Mouse (Mus musculus): ENCODE results near the gene Zscan21. TPM values are rescaled to one million over a fixed set of nuclear protein-coding genes. Genes with fewer than 3 reads are reported as not detected.
"Not testable (repeated sequence)": the region's sequence is repeated elsewhere in the genome, so short reads cannot be mapped to it uniquely, and the experiment has no call there.

The Zscan21 gene
- total and polyA plus RNA-seq, 3 experiments, result 2.8 to 33.7 (median 15.6) TPM

DNA sequence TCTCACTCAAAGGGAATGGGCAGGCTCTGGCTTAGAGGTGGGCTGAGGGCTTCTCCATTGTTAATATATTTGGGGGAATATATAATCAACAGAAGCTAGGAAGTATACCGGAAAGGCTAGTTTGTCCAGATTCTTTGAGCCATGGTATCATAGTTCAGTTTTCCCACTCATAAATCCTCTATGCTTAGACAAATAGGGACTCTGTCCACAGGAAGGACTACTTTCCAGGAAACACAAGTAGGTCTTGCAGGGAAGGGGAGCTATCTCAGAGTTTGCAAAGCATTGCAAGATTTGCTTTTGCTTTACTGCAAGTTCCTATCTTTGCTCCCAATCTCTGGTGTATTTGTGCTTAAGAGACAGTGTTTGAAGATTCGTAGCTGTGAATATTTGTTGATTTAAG lies 11.7 kb upstream of the Zscan21 start:
- DNase-seq (ENCODE audit: low spot score) (no peak), ATAC-seq (ENCODE audit: extremely low read depth, insufficient number of reproducible peaks, low FRiP score, poor library complexity, severe bottlenecking) (no peak)
- no peaks in the 10 kb centered on the region for H3K27me3 ChIP-seq (ENCODE audit: insufficient read depth, low read length)
- no peaks in the 10 kb centered on the region for H3K9me3 ChIP-seq (replicated peaks)
- TF ChIP-seq GATA1 (IDR thresholded peaks at IDR 0.05; ENCODE audit: borderline replicate concordance, low read length) (no peak), CTCF (IDR thresholded peaks at IDR 0.05; ENCODE audit: low read depth, low read length) (no peak), TAL1 (conservative IDR thresholded peaks at IDR 0.05; ENCODE audit: low read depth, low read length) (no peak), GATA2 (IDR thresholded peaks at IDR 0.05; ENCODE audit: borderline replicate concordance, low read depth, low read length) (no peak), POLR2AphosphoS5 (IDR thresholded peaks at IDR 0.05; ENCODE audit: insufficient replicate concordance, low read depth, low read length) (no peak)
- H3K4me3 ChIP-seq (ENCODE audit: low read depth, low read length), result no peak overlapping the region
- no peaks in the 10 kb centered on the region for H3K4me1 ChIP-seq (ENCODE audit: insufficient read depth, low read depth, low read length)
- peaks cover 61% of the 10 kb centered on the region for H3K36me3 ChIP-seq (replicated peaks)

DNA sequence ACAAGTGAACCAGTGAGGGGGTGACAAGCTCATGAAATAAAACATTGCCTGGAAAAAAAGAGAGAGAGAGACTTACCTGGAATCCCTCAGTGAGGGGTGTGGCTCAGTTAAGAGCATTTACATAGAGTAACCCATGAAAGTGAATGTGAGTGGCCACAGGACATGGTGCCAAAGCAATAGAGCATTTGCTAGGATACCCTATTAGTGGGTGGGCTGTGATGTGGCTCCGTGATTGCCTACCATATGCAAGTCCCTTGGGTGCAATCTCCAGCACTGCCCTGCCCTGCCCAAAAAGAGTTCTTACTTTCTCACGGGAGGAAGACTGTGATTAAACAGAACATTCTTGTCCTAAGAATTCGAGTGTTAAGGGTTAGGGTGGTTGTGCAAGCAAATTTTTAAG lies 9.6 kb upstream of the Zscan21 start:
- DNase-seq (ENCODE audit: low spot score), result no peak

DNA sequence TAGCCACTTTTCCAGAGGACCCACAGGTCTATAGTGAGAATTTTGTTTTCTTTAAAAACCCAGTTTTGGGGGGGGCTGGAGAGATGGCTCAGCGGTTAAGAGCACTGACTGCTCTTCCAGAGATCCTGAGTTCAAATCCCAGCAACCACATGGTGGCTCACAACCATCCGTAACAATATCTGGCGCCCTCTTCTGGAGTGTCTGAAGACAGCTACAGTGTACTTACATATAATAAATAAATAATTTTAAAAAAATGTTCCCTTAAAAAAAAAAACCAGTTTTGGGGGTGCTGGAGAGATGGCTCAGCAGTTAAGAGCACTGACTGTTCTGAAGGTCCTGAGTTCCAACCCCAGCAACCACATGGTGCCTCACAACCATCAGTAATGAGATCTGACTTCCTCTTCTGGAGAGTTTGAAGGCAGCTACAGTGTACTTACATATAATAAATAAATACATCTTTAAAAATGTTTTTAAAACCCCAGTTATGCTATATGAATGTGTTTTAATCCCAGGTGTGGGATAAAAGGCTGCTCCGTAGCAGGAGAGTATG lies 6.8 kb upstream of the Zscan21 start:
- H3K9me3 ChIP-seq (replicated peaks); ATAC-seq (ENCODE audit: extremely low read depth, insufficient number of reproducible peaks, low FRiP score, poor library complexity, severe bottlenecking); DNase-seq (ENCODE audit: low spot score); H3K4me3 ChIP-seq (ENCODE audit: low read depth, low read length); H3K27me3 ChIP-seq (ENCODE audit: insufficient read depth, low read length); H3K4me1 ChIP-seq (ENCODE audit: insufficient read depth, low read depth, low read length): not testable (repeated sequence)
- peaks cover 12% of the 10 kb centered on the region for H3K36me3 ChIP-seq (replicated peaks)

More for the DNA sequence above, 9.6 kb upstream of the Zscan21 start:
- Histone ChIP-seq H3K36me3 (replicated peaks) (peaks cover 40% of the 10 kb centered on the region), H3K4me1 (ENCODE audit: insufficient read depth, low read depth, low read length) (no peaks in the 10 kb centered on the region; the same call in 1 of the 2 replicates), H3K27me3 (ENCODE audit: insufficient read depth, low read length) (peaks cover 2% of the 10 kb centered on the region; the same call in 1 of the 2 replicates), H3K4me3 (ENCODE audit: low read depth, low read length) (no peak overlapping the region), H3K9me3 (replicated peaks) (no peaks in the 10 kb centered on the region)
- no peak for TF ChIP-seq TAL1 (conservative IDR thresholded peaks at IDR 0.05; ENCODE audit: low read depth, low read length)
- no peak for TF ChIP-seq GATA1 (IDR thresholded peaks at IDR 0.05; ENCODE audit: borderline replicate concordance, low read length)
- no peak for TF ChIP-seq POLR2AphosphoS5 (IDR thresholded peaks at IDR 0.05; ENCODE audit: insufficient replicate concordance, low read depth, low read length)
- no peak for TF ChIP-seq GATA2 (IDR thresholded peaks at IDR 0.05; ENCODE audit: borderline replicate concordance, low read depth, low read length)
- TF ChIP-seq CTCF (IDR thresholded peaks at IDR 0.05; ENCODE audit: low read depth, low read length), result no peak
- no peak for ATAC-seq (ENCODE audit: extremely low read depth, insufficient number of reproducible peaks, low FRiP score, poor library complexity, severe bottlenecking)

DNA sequence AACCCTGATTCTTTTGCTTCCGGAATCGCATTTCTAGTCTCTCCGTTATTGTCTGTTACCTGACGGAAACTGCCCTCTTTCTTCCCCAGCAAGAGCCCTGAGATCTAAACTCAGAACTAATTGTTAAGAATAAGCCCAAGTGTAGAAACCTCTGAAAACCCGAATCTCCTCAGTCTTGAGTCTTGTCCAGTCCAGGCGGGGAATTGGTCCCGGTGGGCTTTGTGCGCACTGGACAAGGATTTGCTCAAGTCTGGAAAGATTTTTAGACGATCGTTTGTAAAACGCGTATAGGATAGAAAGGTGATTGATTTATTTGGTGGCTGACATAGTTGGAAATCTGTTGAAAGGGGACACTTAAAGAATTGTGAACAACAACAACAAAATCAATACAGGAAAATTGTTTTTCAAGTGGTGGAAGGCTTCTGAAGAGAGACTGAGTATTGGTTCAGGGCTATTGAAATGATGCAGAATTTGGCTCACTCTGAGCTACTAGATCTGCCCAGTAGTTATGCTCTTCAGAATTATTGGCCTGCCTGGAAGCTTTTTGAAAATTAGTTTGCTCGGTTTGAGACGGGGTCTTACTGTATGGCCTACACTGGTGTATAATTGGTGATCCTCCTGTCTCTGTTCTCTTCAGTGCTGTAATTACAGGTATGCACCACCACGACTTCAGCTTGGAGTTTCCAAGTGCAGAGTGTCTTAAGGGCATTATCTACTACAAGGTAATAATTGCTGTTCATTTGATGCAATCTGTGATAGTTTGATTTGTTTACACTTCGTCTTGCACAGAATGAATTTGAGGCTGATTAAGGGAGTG lies 704 bp downstream of the Zscan21 start:
- H3K9me3 ChIP-seq (replicated peaks), result no peaks in the 10 kb centered on the region
- DNase-seq (ENCODE audit: low spot score) (no peak), ATAC-seq (ENCODE audit: extremely low read depth, insufficient number of reproducible peaks, low FRiP score, poor library complexity, severe bottlenecking) (no peak)
- peaks cover 21% of the 10 kb centered on the region for H3K4me1 ChIP-seq (ENCODE audit: insufficient read depth, low read depth, low read length)
- peak overlapping the region; percentile 79 for H3K4me3 ChIP-seq (ENCODE audit: low read depth, low read length)
- TF ChIP-seq TAL1 (conservative IDR thresholded peaks at IDR 0.05; ENCODE audit: low read depth, low read length) (no peak), GATA1 (IDR thresholded peaks at IDR 0.05; ENCODE audit: borderline replicate concordance, low read length) (no peak), POLR2AphosphoS5 (IDR thresholded peaks at IDR 0.05; ENCODE audit: insufficient replicate concordance, low read depth, low read length) (no peak), GATA2 (IDR thresholded peaks at IDR 0.05; ENCODE audit: borderline replicate concordance, low read depth, low read length) (no peak), CTCF (IDR thresholded peaks at IDR 0.05; ENCODE audit: low read depth, low read length) (no peak)
- peaks cover 9% of the 10 kb centered on the region for H3K36me3 ChIP-seq (replicated peaks)
- peaks cover 5% of the 10 kb centered on the region; the same call in 1 of the 2 replicates for H3K27me3 ChIP-seq (ENCODE audit: insufficient read depth, low read length)

DNA sequence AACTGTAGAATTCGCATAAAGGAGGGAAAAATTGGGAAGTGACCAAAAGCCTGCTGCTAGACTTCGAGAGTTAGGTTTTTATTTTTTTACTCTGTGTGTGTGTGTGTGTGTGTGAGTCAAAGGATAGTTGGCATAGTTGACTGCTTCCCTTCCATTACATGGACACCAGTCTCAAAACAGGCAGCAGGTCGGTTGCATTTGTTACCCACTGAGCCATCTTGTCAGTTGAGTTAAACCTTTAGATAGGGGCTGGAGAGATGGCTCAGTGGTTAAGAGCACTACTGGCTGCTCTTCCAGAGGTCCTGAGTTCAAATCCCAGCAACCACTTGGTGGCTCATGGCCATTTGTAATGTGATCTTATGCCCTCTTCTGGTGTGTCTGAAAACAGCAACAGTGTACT lies 1.3 kb downstream of the Zscan21 start:
- Histone ChIP-seq H3K36me3 (replicated peaks) (peaks cover 11% of the 10 kb centered on the region), H3K9me3 (replicated peaks) (no peaks in the 10 kb centered on the region), H3K4me1 (ENCODE audit: insufficient read depth, low read depth, low read length) (peaks cover 21% of the 10 kb centered on the region), H3K4me3 (ENCODE audit: low read depth, low read length) (peak overlapping the region; percentile 79; the same call in 1 of the 2 replicates), H3K27me3 (ENCODE audit: insufficient read depth, low read length) (peaks cover 5% of the 10 kb centered on the region; the same call in 1 of the 2 replicates)
- ATAC-seq (ENCODE audit: extremely low read depth, insufficient number of reproducible peaks, low FRiP score, poor library complexity, severe bottlenecking) (no peak), DNase-seq (ENCODE audit: low spot score) (no peak)
- TF ChIP-seq GATA1 (IDR thresholded peaks at IDR 0.05; ENCODE audit: borderline replicate concordance, low read length), result no peak
- no peak for TF ChIP-seq POLR2AphosphoS5 (IDR thresholded peaks at IDR 0.05; ENCODE audit: insufficient replicate concordance, low read depth, low read length)
- no peak for TF ChIP-seq CTCF (IDR thresholded peaks at IDR 0.05; ENCODE audit: low read depth, low read length)
- TF ChIP-seq GATA2 (IDR thresholded peaks at IDR 0.05; ENCODE audit: borderline replicate concordance, low read depth, low read length), result no peak
- TF ChIP-seq TAL1 (conservative IDR thresholded peaks at IDR 0.05; ENCODE audit: low read depth, low read length), result no peak

DNA sequence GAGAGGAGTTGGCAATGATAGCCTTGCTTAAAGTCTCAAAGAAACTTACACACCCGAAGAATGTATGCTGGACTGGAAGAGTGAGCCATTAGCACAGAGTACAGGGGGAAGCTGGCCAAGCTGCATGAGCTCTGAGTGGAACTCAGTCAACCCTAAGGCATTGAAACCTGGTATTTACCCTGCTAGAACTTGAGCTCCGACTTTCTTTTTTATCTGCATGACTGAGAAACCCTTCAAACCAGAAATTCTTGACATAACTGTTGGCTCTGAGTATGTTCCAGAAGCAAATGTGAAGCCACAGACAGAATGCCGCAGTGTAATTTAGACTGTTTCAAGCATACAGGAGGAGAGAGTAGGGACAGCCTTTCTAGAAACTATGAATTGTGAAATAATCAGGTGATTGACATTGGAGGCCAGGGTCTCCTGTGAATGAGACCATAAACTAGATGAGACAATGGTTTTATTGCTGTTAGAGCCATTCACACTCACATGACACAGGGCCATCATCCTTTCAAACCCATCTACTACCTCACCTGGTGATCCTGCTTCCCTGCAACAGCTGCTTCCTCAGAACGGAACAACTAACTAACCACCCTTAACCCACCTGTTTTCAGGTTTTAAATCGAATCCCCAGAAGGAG lies 15.8 kb downstream of the Zscan21 start:
- ATAC-seq (ENCODE audit: extremely low read depth, insufficient number of reproducible peaks, low FRiP score, poor library complexity, severe bottlenecking) (no peak), DNase-seq (ENCODE audit: low spot score) (no peak)
- Histone ChIP-seq H3K4me3 (ENCODE audit: low read depth, low read length) (no peak overlapping the region), H3K27me3 (ENCODE audit: insufficient read depth, low read length) (no peaks in the 10 kb centered on the region), H3K4me1 (ENCODE audit: insufficient read depth, low read depth, low read length) (0 out of 2 replicates have a peak, but pooled peaks cover 2% of the 10 kb centered on the region), H3K9me3 (replicated peaks) (no peaks in the 10 kb centered on the region), H3K36me3 (replicated peaks) (peaks cover 71% of the 10 kb centered on the region)
- TF ChIP-seq POLR2AphosphoS5 (IDR thresholded peaks at IDR 0.05; ENCODE audit: insufficient replicate concordance, low read depth, low read length) (no peak), GATA2 (IDR thresholded peaks at IDR 0.05; ENCODE audit: borderline replicate concordance, low read depth, low read length) (no peak)

Data from G1E (cell line).